Mouse (Mus musculus): ENCODE data around the gene Ssh2.
A peak's percentile ranks its signal among the peaks of the same experiment; 100 is the strongest.

The Ssh2 gene

GRCm38 (mm10) chr11:77491502-77492291, 275.6 kb downstream of the Ssh2 start:
- DNase-seq (ENCODE audit: low spot score in 2 of 2) = peak; percentile 76 to 80

DNA sequence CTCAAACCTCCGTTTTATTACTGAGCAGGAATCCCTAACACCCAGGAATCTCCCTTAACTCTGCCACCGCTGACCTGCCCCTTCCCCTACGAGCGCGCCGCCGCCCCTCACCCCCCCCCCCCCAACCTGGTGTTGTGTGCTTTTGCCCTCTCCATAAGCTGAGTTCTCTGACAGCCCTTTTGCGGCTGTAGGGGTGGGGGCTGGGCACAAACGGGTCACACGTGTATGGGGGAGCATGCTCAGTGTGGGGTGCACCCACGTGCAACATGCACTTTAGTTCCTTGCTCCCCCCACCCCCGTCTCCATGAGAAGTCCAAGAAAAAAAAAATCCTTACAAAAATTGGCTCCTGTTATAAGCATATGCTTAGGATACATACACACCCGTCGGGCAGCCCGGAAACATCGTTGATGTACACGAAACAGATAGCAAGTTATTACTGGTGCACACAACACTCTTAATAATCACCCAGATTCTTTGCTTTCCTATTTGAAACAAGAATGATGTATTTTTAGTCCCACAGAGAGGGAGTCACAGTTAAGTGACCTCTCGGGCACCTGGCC, 276.3 kb downstream of the Ssh2 start:
- DNase-seq (ENCODE audit: low spot score in 2 of 2) = no peak

DNA sequence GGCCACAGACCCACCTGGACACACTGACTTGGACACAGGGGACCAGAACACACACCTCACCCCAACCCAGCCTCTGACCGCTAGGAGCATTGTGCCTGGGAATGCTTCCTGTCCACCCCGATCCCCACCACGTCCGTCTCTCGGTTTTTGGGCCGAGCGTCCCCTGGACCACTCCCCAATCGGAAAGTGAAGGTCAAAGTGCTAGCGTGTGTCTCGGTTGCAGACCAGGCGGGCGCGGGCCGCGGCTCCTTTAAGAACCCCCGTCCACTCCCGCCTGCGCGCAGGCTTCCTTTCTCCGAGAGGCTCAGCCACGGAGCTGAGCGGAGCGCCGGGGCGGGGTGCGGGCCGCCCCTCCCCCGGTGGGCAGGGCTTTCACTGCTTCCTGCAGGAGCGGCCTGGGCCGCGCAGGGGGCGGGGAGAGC, 276.8 kb downstream of the Ssh2 start:
- DNase-seq (ENCODE audit: low spot score in 2 of 2) = peak; percentile 93 to 95

GRCm38 (mm10) chr11:77493512-77494343, 277.6 kb downstream of the Ssh2 start, which contains the start of gene Git1:
Gene Git1, plus strand, starts transcription at chr11:77493562.
- DNase-seq (ENCODE audit: low spot score in 2 of 2) = no peak

DNA sequence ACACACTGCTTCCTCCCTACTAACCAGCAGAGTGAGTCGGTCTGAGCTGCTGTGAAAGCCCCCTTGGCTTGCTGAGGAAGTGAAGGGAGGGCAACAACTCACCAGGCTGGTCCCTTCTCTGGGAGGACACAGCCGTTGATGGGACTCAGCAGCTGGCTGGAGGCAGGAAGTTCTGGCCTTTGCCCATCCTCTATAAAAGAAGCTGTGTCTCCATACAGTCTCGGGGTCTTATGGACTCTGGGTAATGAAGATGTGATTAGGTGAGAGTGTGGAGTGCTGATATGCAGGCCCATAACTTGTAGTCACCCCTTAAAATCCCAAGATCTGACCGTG, 278.2 kb downstream of the Ssh2 start:
- DNase-seq (ENCODE audit: low spot score in 2 of 2) = no peak

DNA sequence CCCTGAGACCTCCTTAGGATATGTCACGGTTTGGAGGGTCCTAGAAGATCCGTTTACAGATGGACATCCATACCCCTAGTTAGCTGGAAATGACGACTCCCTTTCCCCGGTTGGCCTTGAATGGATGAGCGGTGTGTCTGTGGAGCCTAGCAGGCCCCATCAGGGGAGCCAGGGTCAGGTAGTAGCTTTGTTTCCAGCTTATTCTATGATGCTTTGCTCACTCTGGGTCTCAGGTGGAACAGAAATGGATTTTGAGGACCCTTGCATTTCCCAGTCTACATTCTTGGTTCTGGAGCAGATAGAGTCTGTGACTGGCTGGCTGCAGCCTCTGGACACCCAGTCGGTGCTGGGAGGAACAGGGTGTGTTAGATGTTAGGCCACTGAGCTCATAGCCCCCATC, 278.7 kb downstream of the Ssh2 start:
- DNase-seq (ENCODE audit: low spot score in 2 of 2) = no peak

DNA sequence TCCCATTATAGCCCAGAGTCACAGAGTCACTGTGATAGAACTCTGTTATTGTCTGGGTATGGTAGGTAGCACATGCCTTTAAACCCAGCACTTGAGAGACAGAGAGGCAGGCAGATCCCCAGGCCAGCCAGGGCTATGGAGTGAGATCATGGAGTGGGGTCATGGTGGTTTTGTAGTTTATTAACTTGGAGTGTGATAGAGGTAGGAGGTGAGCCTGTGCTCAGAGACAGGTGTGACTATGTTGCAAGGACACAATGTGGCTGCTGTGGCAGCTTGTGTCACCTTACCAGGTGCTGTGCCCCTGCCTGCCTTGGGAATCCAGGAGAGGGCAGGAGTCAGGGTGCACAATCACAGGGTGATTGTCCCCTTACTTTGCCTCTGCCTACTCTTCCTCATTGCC, 279.4 kb downstream of the Ssh2 start:
- no peak for DNase-seq (ENCODE audit: low spot score in 2 of 2)

DNA sequence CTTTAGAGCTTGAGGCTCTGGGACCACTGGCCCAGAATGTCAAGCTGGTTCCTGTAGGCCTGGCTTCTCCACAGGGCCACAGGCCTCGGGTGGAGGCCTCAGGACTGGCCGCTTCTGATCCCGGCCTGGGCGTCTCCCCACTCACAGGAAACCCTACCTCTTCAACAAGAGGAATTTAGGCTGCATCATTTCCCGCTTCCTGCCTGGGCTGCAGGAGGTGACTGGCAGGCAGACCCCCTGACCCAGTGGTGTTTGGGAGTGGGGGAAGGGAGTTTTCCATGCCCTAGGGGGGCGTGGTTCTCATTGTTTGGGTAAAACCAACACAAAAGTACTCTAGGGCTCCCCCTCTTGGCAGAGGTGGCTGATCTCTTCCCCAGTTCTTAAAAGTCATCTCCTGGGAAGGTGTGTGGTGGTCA, 281.3 kb downstream of the Ssh2 start:
- DNase-seq (ENCODE audit: low spot score in 2 of 2) = peak; percentile 87 to 91

- DNase-seq (ENCODE audit: low spot score in 2 of 2) = peak in 1 of 2 experiments; percentile 67
Measured at GRCm38 (mm10) chr11:77497851-77498250, 281.8 kb downstream of the Ssh2 start.

DNA sequence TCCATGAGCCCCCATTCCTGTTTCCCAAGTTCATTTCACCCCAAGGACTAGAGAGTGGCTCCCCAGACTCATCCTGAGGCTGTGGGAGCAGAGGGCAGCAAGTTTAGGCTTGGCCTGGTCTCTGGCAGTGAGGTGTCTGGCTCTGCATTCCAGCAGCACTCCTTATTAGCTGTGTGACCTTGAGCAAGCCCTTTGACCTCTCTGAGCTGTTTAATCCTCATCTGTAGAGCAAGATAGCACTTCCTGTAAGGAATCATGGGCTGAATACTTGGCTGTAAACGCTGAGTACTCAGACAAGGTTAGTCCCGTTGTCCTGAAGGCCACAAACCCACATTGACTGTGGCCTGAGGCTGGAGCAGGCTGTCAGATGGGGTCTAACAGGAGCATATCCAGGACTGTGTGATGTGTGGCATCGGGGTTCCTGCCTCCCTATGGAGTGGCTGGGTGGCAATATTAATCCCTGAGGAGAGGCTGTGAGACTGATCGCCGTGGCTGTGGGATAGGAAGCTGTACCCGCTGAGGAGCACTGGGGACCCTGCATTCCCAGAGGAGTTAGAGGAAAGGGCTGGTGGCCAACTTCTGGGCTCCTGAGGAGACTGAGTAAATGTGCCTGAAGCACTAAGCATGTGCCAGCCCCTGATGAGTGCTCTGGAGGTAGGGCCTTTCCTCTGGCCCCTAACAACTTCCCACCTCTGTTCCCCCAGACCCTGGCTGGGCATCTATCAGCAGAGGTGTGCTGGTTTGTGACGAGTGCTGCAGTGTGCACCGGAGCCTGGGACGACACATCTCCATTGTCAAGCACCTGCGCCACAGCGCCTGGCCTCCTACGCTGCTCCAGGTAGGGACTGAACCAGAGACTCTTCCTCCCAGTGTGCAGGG, 282.4 kb downstream of the Ssh2 start:
- DNase-seq (ENCODE audit: low spot score in 2 of 2) = no peak

GRCm38 (mm10) chr11:77499354-77499753, 283.3 kb downstream of the Ssh2 start:
- no peak for DNase-seq (ENCODE audit: low spot score in 2 of 2)

DNA sequence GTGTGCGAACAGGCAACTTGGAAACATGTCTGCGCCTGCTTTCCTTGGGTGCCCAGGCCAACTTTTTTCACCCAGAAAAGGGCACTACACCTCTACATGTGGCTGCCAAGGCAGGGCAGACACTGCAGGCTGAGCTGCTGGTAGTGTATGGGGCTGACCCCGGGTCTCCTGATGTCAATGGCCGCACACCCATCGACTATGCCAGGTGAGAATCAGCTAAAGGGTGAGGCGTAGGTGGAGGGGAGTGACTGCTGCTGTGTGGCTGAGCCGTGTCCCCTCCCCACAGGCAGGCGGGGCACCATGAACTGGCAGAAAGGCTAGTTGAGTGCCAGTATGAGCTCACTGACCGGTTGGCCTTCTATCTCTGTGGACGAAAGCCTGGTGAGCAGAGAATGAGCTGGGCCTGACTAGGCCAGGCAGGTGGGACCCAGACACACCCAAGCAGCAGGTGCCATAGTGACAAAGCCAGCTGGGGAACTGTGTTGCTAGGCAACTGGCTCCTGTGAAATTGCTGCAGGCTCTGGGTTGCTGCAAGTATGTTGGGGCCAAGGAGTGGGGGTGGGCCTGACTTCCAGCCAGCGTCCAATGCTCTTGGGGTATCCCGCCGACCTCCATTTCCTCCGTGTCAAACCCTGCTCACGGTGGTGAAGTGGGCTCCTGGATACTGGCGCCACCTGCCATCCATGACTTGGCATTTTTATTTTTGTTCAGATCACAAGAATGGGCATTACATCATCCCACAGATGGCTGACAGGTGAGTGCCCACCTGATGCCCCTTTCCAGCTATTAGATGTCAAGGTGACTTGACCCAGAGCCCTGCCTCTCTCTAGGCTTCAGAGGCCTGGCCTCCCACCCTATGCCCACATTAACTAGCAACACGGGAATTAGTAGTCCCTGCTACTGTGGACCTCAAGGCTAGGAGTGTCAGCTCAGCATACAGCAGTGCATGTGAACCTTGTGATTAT, 284.6 kb downstream of the Ssh2 start:
- no peak for DNase-seq (ENCODE audit: low spot score in 2 of 2)

- DNase-seq (ENCODE audit: low spot score in 2 of 2) = peak in 1 of 2 experiments; percentile 79
Measured at GRCm38 (mm10) chr11:77501392-77501791, 285.3 kb downstream of the Ssh2 start.

DNA sequence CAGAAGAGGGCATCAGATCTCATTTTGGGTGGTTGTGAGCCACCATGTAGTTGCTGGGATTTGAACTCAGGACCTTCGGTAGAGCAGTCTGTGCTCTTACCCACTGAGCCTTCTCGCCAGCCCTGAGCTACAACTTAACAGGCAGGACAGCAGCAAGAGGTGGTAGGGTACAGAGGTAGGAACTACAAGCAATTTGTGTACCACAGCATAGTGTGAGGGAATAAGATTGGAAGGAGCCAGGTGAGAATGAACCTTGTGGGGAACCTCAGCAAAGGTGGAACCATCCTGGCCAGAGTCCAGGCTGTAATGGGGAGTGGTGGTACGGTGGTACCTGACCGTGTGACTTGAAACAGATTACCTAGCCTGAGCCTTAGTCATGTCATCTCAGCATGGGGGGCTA, 285.9 kb downstream of the Ssh2 start:
- no peak for DNase-seq (ENCODE audit: low spot score in 2 of 2)

DNA sequence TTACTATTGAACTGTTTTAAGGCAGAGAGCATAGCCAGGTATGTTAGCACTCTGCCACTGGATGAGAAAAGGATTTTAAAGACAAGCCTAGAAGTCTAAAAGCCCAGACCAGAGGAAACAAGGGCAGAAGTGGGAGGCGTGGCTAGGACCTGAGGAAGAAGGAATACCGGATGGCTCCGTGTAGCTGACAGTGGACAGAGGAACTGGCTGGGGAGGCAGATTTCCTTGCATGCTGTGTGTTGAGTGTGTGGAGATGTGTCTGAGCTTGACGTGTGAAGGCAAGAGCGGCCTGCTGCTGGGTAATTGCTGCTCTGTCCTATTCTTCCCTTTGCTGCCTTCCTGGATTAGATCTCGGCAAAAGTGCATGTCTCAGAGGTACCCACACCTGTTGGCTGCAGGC, 286.4 kb downstream of the Ssh2 start:
- no peak for DNase-seq (ENCODE audit: low spot score in 2 of 2)

DNA sequence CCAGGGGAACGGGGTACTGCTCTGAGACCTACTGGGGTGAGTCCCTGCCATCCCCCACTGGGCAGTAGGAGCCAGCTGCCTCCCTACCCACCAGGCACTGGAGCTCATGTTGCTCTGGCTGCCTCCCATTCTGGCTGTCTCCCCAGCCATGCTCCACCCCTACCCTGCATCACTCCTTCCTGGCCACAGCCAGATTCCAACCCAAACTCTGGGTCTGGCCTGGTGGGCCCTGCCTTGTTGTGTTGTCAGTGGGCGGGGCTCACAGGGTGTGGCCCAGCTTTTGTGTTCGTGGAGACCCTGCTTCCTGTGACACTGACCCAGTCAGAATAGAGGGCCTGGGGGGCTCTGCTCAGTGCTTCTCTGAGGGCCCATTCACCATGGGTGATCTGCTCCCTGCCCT, 287.4 kb downstream of the Ssh2 start:
- peak in 1 of 2 experiments; percentile 51 for DNase-seq (ENCODE audit: low spot score in 2 of 2)

GRCm38 (mm10) chr11:77504377-77504776, 288.3 kb downstream of the Ssh2 start:
- no peak for DNase-seq (ENCODE audit: low spot score in 2 of 2)

DNA sequence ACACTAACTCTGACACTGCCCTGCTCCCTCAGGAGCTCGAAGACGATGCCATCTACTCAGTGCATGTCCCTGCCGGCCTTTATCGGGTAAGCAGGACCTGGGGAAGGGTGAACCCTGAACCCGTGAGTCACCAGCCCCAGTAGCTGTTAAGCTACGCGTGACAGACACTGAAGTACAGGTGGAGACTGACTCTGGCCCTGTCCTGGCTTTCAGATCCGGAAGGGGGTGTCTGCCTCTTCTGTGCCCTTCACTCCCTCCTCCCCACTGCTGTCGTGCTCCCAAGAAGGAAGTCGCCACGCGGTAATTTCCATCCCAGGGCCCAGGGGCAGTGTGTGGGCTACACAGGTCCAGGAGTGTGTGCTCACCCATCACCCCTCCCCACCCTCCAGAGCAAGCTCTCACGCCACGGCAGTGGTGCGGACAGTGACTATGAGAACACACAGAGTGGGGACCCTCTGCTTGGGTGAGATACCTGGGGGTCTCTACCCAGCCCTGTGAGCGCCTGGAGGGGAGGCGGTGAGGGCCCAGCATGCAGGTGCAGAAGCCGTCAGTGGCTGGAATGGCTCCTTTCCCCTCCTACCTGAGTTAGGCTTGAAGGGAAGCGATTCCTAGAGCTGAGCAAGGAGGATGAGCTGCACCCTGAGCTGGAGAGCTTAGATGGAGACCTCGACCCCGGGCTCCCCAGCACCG, 289.3 kb downstream of the Ssh2 start:
- no peak for DNase-seq (ENCODE audit: low spot score in 2 of 2)

- no peak for DNase-seq (ENCODE audit: low spot score in 2 of 2)
Measured at GRCm38 (mm10) chr11:77506273-77506672, 290.2 kb downstream of the Ssh2 start.

DNA sequence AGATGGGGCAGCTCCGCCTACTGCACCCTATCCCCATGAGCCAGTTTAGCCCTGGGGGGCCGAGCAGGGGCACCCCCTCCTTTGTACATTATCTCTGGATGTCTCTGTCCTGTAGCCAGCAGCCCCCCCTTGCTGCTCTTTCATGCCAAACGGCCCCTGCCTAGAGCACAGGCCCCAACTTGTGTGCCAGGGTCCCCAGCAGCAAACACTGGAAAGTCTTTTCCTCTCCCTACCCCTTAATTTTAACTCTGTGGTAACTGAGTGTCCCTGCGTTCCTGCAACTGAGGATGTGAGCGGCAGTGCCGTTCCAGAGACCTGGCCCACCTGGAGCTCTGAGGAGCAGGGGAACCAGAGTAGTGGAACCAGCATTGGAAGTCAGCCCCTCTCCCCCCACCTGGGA, 290.9 kb downstream of the Ssh2 start:
- DNase-seq (ENCODE audit: low spot score in 2 of 2) = no peak
